Mouse (Mus musculus) C2C12 (cell line): ENCODE data around the gene Dnajb13.

ENCODE experiments used
- CEBPB ChIP-seq: IDR thresholded peaks from one replicate; pipeline ENCODE4 v1.6.1; 2011; ENCODE audit warnings: low read depth, mild to moderate bottlenecking, control low read depth, moderate library complexity
- CTCF ChIP-seq: IDR thresholded peaks from one replicate; pipeline ENCODE4 v1.5.1; 2011; ENCODE audit not compliant: control insufficient read depth, insufficient read depth, insufficient read length
- MAX ChIP-seq: IDR thresholded peaks from one replicate; pipeline ENCODE4 v1.6.1; 2011; ENCODE audit warnings: mild to moderate bottlenecking, control low read depth
- MYOG ChIP-seq: IDR thresholded peaks from one replicate; pipeline ENCODE4 v1.6.1; 2011; ENCODE audit not compliant: control insufficient read depth, insufficient read length; ENCODE audit errors: extremely low read depth
- USF1 ChIP-seq: IDR thresholded peaks from one replicate; pipeline ENCODE4 v1.6.1; 2011; ENCODE audit warnings: low read depth, mild to moderate bottlenecking, control low read depth, moderate library complexity

GRCm38 (mm10) chr7:100497402-100497801 is 17.4 kb downstream of the Dnajb13 start:
- TF ChIP-seq CTCF (no peak), MAX (no peak), CEBPB (no peak), USF1 (no peak), MYOG (no peak)
